Mouse (Mus musculus) MEL (cell line): ENCODE data around the gene Pfkfb3. TPM values are rescaled to one million over a fixed set of nuclear protein-coding genes. Genes with fewer than 3 reads are reported as not detected.

Experiments
- DNase-seq: peaks from one replicate; pipeline ENCODE4 v3.0.0; 2011; ENCODE audit warnings: low read depth, low spot score
- H3K27ac ChIP-seq: 2 replicates; pipeline ENCODE4 v1.5.1; 2012; ENCODE audit warnings: low read depth, mild to moderate bottlenecking, control low read depth, low read length, moderate library complexity; ENCODE audit not compliant: control insufficient read depth
- H3K27me3 ChIP-seq, 2 experiments: fragments of 150-350 bp in 1 of 2; sonication (generic) in 1 of 2; 2 replicates each; pipeline ENCODE4 v1.6.1; 2012; ENCODE audit warnings: low read length in 2 of 2, mild to moderate bottlenecking in 2 of 2, improper control_type of control experiment in 1 of 2, moderate library complexity in 1 of 2; ENCODE audit not compliant: insufficient read depth in 2 of 2, control insufficient read depth in 1 of 2
- H3K36me3 ChIP-seq, 2 experiments: 2 replicates each; pipeline ENCODE4 v1.6.1; 2012 to 2014; ENCODE audit warnings: low read length in 2 of 2, improper control_type of control experiment in 1 of 2, inconsistent platforms in 1 of 2, mild to moderate bottlenecking in 1 of 2; ENCODE audit not compliant: insufficient read depth in 2 of 2, control insufficient read depth in 1 of 2
- H3K4me1 ChIP-seq, 2 experiments: fragments of 150-350 bp in 1 of 2; sonication (generic) in 1 of 2; 2 replicates each; pipeline ENCODE4 v1.6.1; 2012; ENCODE audit warnings: low read length in 2 of 2, improper control_type of control experiment in 1 of 2, mild to moderate bottlenecking in 1 of 2; ENCODE audit not compliant: insufficient read depth in 2 of 2, control insufficient read depth in 1 of 2
- H3K4me3 ChIP-seq, 2 experiments: fragments of 150-350 bp in 1 of 2; sonication (generic) in 1 of 2; 2 replicates each; pipeline ENCODE4 v1.5.1; 2012; ENCODE audit warnings: low read depth in 2 of 2, low read length in 2 of 2, mild to moderate bottlenecking in 2 of 2, moderate library complexity in 2 of 2, control low read depth in 1 of 2, improper control_type of control experiment in 1 of 2; ENCODE audit not compliant: control insufficient read depth in 1 of 2, insufficient read depth in 1 of 2
- H3K79me2 ChIP-seq: 2 replicates; pipeline ENCODE4 v1.6.1; 2012; ENCODE audit warnings: mild to moderate bottlenecking, low read length, moderate library complexity; ENCODE audit not compliant: control insufficient read depth, poor library complexity, insufficient read depth
- H3K9ac ChIP-seq: 2 replicates; pipeline ENCODE4 v1.6.1; 2012; ENCODE audit warnings: low read depth, mild to moderate bottlenecking, control low read depth, low read length, moderate library complexity; ENCODE audit not compliant: control insufficient read depth, poor library complexity, severe bottlenecking
- H3K9me3 ChIP-seq: fragments of 150-350 bp; sonication (generic); replicated peaks from 2 replicates; pipeline ENCODE4 v1.6.1; 2012; ENCODE audit warnings: mild to moderate bottlenecking, low read length, improper control_type of control experiment, moderate library complexity; ENCODE audit not compliant: insufficient read depth
- BHLHE40 ChIP-seq: IDR thresholded peaks from 2 replicates; pipeline ENCODE4 v1.6.1; 2012; ENCODE audit warnings: low read depth, mild to moderate bottlenecking, inconsistent platforms, low read length, improper control_type of control experiment, borderline replicate concordance
- CHD1 ChIP-seq: IDR thresholded peaks from 2 replicates; pipeline ENCODE4 v1.6.1; 2012; ENCODE audit warnings: low read depth, mild to moderate bottlenecking, inconsistent platforms, low read length, improper control_type of control experiment
- CHD2 ChIP-seq: IDR thresholded peaks from 2 replicates; pipeline ENCODE4 v1.6.1; 2011; ENCODE audit warnings: low read length, improper control_type of control experiment
- E2F4 ChIP-seq: IDR thresholded peaks from 2 replicates; pipeline ENCODE4 v1.6.1; 2011; ENCODE audit warnings: low read depth, low read length, improper control_type of control experiment, borderline replicate concordance
- EP300 ChIP-seq, 2 experiments: IDR thresholded peaks; 2 replicates each; pipeline ENCODE4 v1.6.1; 2011; ENCODE audit warnings: improper control_type of control experiment in 2 of 2, low read length in 2 of 2, low read depth in 1 of 2, mild to moderate bottlenecking in 1 of 2
- ETS1 ChIP-seq: IDR thresholded peaks from 2 replicates; pipeline ENCODE4 v1.6.1; 2012; ENCODE audit warnings: low read depth, mild to moderate bottlenecking, inconsistent platforms, low read length, improper control_type of control experiment, moderate library complexity
- GABPA ChIP-seq: IDR thresholded peaks from 2 replicates; pipeline ENCODE4 v1.6.1; 2012; ENCODE audit warnings: low read depth, mild to moderate bottlenecking, inconsistent platforms, low read length, improper control_type of control experiment, moderate library complexity
- GATA1 ChIP-seq: IDR thresholded peaks from 2 replicates; pipeline ENCODE4 v1.6.1; 2011; ENCODE audit warnings: low read depth, low read length, improper control_type of control experiment
- HCFC1 ChIP-seq: IDR thresholded peaks from 2 replicates; pipeline ENCODE4 v1.6.1; 2012; ENCODE audit warnings: low read depth, mild to moderate bottlenecking, inconsistent platforms, low read length, improper control_type of control experiment, moderate library complexity
- JUND ChIP-seq: IDR thresholded peaks from 2 replicates; pipeline ENCODE4 v1.6.1; 2011; ENCODE audit warnings: low read depth, mild to moderate bottlenecking, improper control_type of control experiment, low read length
- MAX ChIP-seq: IDR thresholded peaks from 2 replicates; pipeline ENCODE4 v1.6.1; 2011; ENCODE audit warnings: low read length, improper control_type of control experiment
- MAZ ChIP-seq: IDR thresholded peaks from 2 replicates; pipeline ENCODE4 v1.6.1; 2012; ENCODE audit warnings: low read depth, mild to moderate bottlenecking, inconsistent platforms, low read length, improper control_type of control experiment
- MEF2A ChIP-seq: IDR thresholded peaks from 2 replicates; pipeline ENCODE4 v1.6.1; 2014; ENCODE audit warnings: low read depth, mild to moderate bottlenecking, inconsistent platforms, low read length, improper control_type of control experiment; ENCODE audit not compliant: poor library complexity, insufficient replicate concordance, severe bottlenecking; ENCODE audit errors: extremely low read depth
- MXI1 ChIP-seq: IDR thresholded peaks from 2 replicates; pipeline ENCODE4 v1.6.1; 2011; ENCODE audit warnings: mild to moderate bottlenecking, low read depth, low read length, improper control_type of control experiment
- MYB ChIP-seq: IDR thresholded peaks from 2 replicates; pipeline ENCODE4 v1.6.1; 2011; ENCODE audit warnings: mild to moderate bottlenecking, low read depth, low read length, improper control_type of control experiment
- NELFE ChIP-seq: IDR thresholded peaks from 2 replicates; pipeline ENCODE4 v1.6.1; 2011; ENCODE audit warnings: low read depth, low read length, improper control_type of control experiment
- NRF1 ChIP-seq: IDR thresholded peaks from 2 replicates; pipeline ENCODE4 v1.6.1; 2014; ENCODE audit warnings: low read depth, mild to moderate bottlenecking, inconsistent platforms, low read length, improper control_type of control experiment, moderate library complexity; ENCODE audit not compliant: poor library complexity, insufficient read depth, severe bottlenecking
- POLR2AphosphoS2 ChIP-seq: IDR thresholded peaks from 2 replicates; pipeline ENCODE4 v1.6.1; 2011; ENCODE audit warnings: low read length, improper control_type of control experiment
- POLR2AphosphoS5 ChIP-seq: IDR thresholded peaks from 2 replicates; pipeline ENCODE4 v1.6.1; 2012; ENCODE audit warnings: low read depth, borderline replicate concordance, mild to moderate bottlenecking, inconsistent platforms, low read length, moderate library complexity, mixed read lengths
- RAD21 ChIP-seq: IDR thresholded peaks from 2 replicates; pipeline ENCODE4 v1.6.1; 2011; ENCODE audit warnings: mild to moderate bottlenecking, low read depth, low read length, improper control_type of control experiment
- SIN3A ChIP-seq: IDR thresholded peaks from 2 replicates; pipeline ENCODE4 v1.6.1; 2012; ENCODE audit warnings: low read length, improper control_type of control experiment, inconsistent platforms
- SMC3 ChIP-seq: IDR thresholded peaks from 2 replicates; pipeline ENCODE4 v1.6.1; 2011; ENCODE audit warnings: low read depth, low read length, improper control_type of control experiment
- TBP ChIP-seq: IDR thresholded peaks from 2 replicates; pipeline ENCODE4 v1.8.0; 2011; ENCODE audit warnings: low read depth, low read length, improper control_type of control experiment
- UBTF ChIP-seq: IDR thresholded peaks from 2 replicates; pipeline ENCODE4 v1.6.1; 2012; ENCODE audit warnings: low read depth, mild to moderate bottlenecking, inconsistent platforms, low read length, improper control_type of control experiment, moderate library complexity, borderline replicate concordance; ENCODE audit not compliant: insufficient read depth
- USF1 ChIP-seq: IDR thresholded peaks from 2 replicates; pipeline ENCODE4 v1.6.1; 2014; ENCODE audit warnings: low read depth, mild to moderate bottlenecking, inconsistent platforms, low read length, improper control_type of control experiment, moderate library complexity
- USF2 ChIP-seq, 2 experiments: IDR thresholded peaks; 2 replicates each; pipeline ENCODE4 v1.6.1; 2011 to 2012; ENCODE audit warnings: improper control_type of control experiment in 2 of 2, low read length in 2 of 2, borderline replicate concordance in 1 of 2, inconsistent platforms in 1 of 2, low read depth in 1 of 2, mild to moderate bottlenecking in 1 of 2; ENCODE audit not compliant: insufficient read depth in 1 of 2
- ZC3H11A ChIP-seq: IDR thresholded peaks from 2 replicates; pipeline ENCODE4 v1.6.1; 2012; ENCODE audit warnings: low read depth, mild to moderate bottlenecking, inconsistent platforms, low read length, improper control_type of control experiment
- ZMIZ1 ChIP-seq: IDR thresholded peaks from 2 replicates; pipeline ENCODE4 v1.6.1; 2012; ENCODE audit warnings: low read depth, mild to moderate bottlenecking, inconsistent platforms, low read length, improper control_type of control experiment, moderate library complexity
- ZNF384 ChIP-seq: IDR thresholded peaks from 2 replicates; pipeline ENCODE4 v1.6.1; 2012; ENCODE audit warnings: low read depth, mild to moderate bottlenecking, inconsistent platforms, low read length, improper control_type of control experiment
- polyA plus RNA-seq, 2 experiments: library from polyadenylated mRNA; stranded (reverse) in 1 of 2; unstranded in 1 of 2; fragments of >175 nt in 1 of 2; fragments of >200 nt in 1 of 2; gene quantifications; 2 replicates each; pipeline versions ENCODE4 v1.2.1 to v1.2.4; 2012; ENCODE audit warnings: low replicate concordance in 2 of 2, low read depth in 1 of 2; ENCODE audit not compliant: insufficient read length in 2 of 2, insufficient read depth in 1 of 2, missing spikeins in 1 of 2
- total RNA-seq: library from RNA; depleted of rRNA; stranded (reverse); fragments of 300-350 nt; gene quantifications from 2 replicates; pipeline ENCODE4 v1.2.3, GENCODE M21; 2012

Pfkfb3 gene
- total and polyA plus RNA-seq, 3 experiments, result 9.9 to 13.8 TPM; not detected in 1

GRCm38 (mm10) chr2:11579399-11579798, 25.5 kb upstream of the Pfkfb3 start:
- no peak for DNase-seq
- Histone ChIP-seq H3K27ac (no peak overlapping the region), H3K4me1 (no peaks in the 10 kb centered on the region; a peak in 1 of 4 replicates), H3K79me2 (no peaks in the 10 kb centered on the region), H3K9me3 (no peaks in the 10 kb centered on the region), H3K4me3 (no peak overlapping the region), H3K36me3 (no peaks in the 10 kb centered on the region), H3K27me3 (no peaks in the 10 kb centered on the region), H3K9ac (no peak overlapping the region)
- TF ChIP-seq ETS1 (no peak), UBTF (no peak), EP300 (IDR thresholded peaks at IDR 0.05; ENCODE audit: low read depth in 1 of 2, low read length in 2 of 2) (no peak), MEF2A (no peak), NRF1 (no peak), TBP (no peak), ZC3H11A (no peak), MYB (no peak), ZNF384 (no peak), POLR2AphosphoS2 (no peak), USF2 (IDR thresholded peaks at IDR 0.05; ENCODE audit: borderline replicate concordance in 1 of 2, insufficient read depth in 1 of 2, low read depth in 1 of 2, low read length in 2 of 2) (no peak), MXI1 (no peak), SMC3 (no peak), RAD21 (no peak), HCFC1 (no peak), CHD1 (no peak), NELFE (no peak), MAZ (no peak), BHLHE40 (no peak)

- Histone ChIP-seq H3K4me1 (no peaks in the 10 kb centered on the region; a peak in 1 of 4 replicates), H3K36me3 (no peaks in the 10 kb centered on the region), H3K9me3 (no peaks in the 10 kb centered on the region), H3K27me3 (no peaks in the 10 kb centered on the region), H3K4me3 (no peak overlapping the region), H3K9ac (no peak overlapping the region), H3K79me2 (no peaks in the 10 kb centered on the region), H3K27ac (no peak overlapping the region)
- TF ChIP-seq ZNF384 (no peak), USF1 (no peak), POLR2AphosphoS2 (no peak), SIN3A (no peak), GATA1 (no peak), E2F4 (no peak), MEF2A (no peak), BHLHE40 (no peak), SMC3 (no peak), NRF1 (no peak), POLR2AphosphoS5 (no peak), ZMIZ1 (no peak), JUND (no peak), MAX (no peak), GABPA (no peak), MAZ (no peak), NELFE (no peak), CHD2 (no peak)
- no peak for DNase-seq
These were observed 24.3 kb upstream of the Pfkfb3 start for GRCm38 (mm10) chr2:11578187-11578586.
